Mouse (Mus musculus): ENCODE measurements around the gene Dennd2a. TPM values are rescaled to one million over a fixed set of nuclear protein-coding genes. Genes with fewer than 3 reads are reported as not detected.
A peak's percentile ranks its signal among the peaks of the same experiment; 100 is the strongest.

Dennd2a gene
- polyA plus RNA-seq, 1 experiment from 2014 or later = 14.2 TPM

- 0 out of 2 replicates have a peak, but pooled peaks cover 4% of the 10 kb centered on the region for H3K36me3 ChIP-seq
- no peak for ATAC-seq (replicated peaks)
- no peaks in the 10 kb centered on the region for H3K27me3 ChIP-seq
- peaks cover 31% of the 10 kb centered on the region for H3K4me1 ChIP-seq
- H3K4me2 ChIP-seq (replicated peaks) = no peak overlapping the region
- 79% methylated on average over 8 of the region's 8 CpGs for WGBS
- no peak overlapping the region for H3K4me3 ChIP-seq
- no peaks in the 10 kb centered on the region for H3K9me3 ChIP-seq
- H3K27ac ChIP-seq (replicated peaks) = no peak overlapping the region
- no peak overlapping the region for H3K9ac ChIP-seq (replicated peaks)
Observed at GRCm38 (mm10) chr6:39551981-39552636, 5.6 kb downstream of the Dennd2a start.

GRCm38 (mm10) chr6:39548030-39548429, 9.6 kb downstream of the Dennd2a start:
- Histone ChIP-seq H3K9ac (replicated peaks) (no peak overlapping the region), H3K4me3 (no peak overlapping the region), H3K4me2 (replicated peaks) (no peak overlapping the region), H3K27ac (replicated peaks) (no peak overlapping the region), H3K36me3 (0 out of 2 replicates have a peak, but pooled peaks cover 4% of the 10 kb centered on the region), H3K27me3 (no peaks in the 10 kb centered on the region), H3K4me1 (peaks cover 26% of the 10 kb centered on the region), H3K9me3 (no peaks in the 10 kb centered on the region)
- 74% methylated on average over 5 of the region's 5 CpGs for WGBS
- no peak for ATAC-seq (replicated peaks)

GRCm38 (mm10) chr6:39545474-39545873, 12.2 kb downstream of the Dennd2a start:
- no peak for ATAC-seq (replicated peaks)
- Histone ChIP-seq H3K4me1 (peaks cover 35% of the 10 kb centered on the region), H3K27ac (replicated peaks) (no peak overlapping the region)

GRCm38 (mm10) chr6:39543769-39544420, 13.8 kb downstream of the Dennd2a start:
- Histone ChIP-seq H3K4me1 (peaks cover 46% of the 10 kb centered on the region), H3K4me3 (no peak overlapping the region), H3K4me2 (replicated peaks) (no peak overlapping the region), H3K9me3 (no peaks in the 10 kb centered on the region), H3K36me3 (no peaks in the 10 kb centered on the region), H3K9ac (replicated peaks) (no peak overlapping the region), H3K27ac (replicated peaks) (peak overlapping the region; percentile 67), H3K27me3 (no peaks in the 10 kb centered on the region)
- peak; percentile 9; the same call in 1 of the 2 replicates for ATAC-seq (replicated peaks)
- WGBS = 32% methylated on average over 15 of the region's 15 CpGs

More at GRCm38 (mm10) chr6:39545474-39545873, 12.2 kb downstream of the Dennd2a start:
- no peaks in the 10 kb centered on the region for H3K27me3 ChIP-seq
- no peak overlapping the region for H3K4me2 ChIP-seq (replicated peaks)
- no peaks in the 10 kb centered on the region for H3K9me3 ChIP-seq
- no peak overlapping the region for H3K9ac ChIP-seq (replicated peaks)
- H3K36me3 ChIP-seq = no peaks in the 10 kb centered on the region
- no peak overlapping the region for H3K4me3 ChIP-seq
- WGBS = 83% methylated on average over 7 of the region's 7 CpGs

GRCm38 (mm10) chr6:39542631-39543597, 14.8 kb downstream of the Dennd2a start:
- H3K9ac ChIP-seq (replicated peaks) = no peak overlapping the region
- 19% methylated on average over 15 of the region's 15 CpGs for WGBS
- H3K27me3 ChIP-seq = no peaks in the 10 kb centered on the region
- ATAC-seq (replicated peaks) = peak; percentile 83
- peaks cover 46% of the 10 kb centered on the region for H3K4me1 ChIP-seq
- H3K36me3 ChIP-seq = no peaks in the 10 kb centered on the region
- H3K4me2 ChIP-seq (replicated peaks) = no peak overlapping the region
- no peaks in the 10 kb centered on the region for H3K9me3 ChIP-seq
- H3K4me3 ChIP-seq = no peak overlapping the region
- H3K27ac ChIP-seq (replicated peaks) = peak overlapping the region; percentile 67

- Histone ChIP-seq H3K4me1 (peaks cover 37% of the 10 kb centered on the region), H3K27ac (replicated peaks) (no peak overlapping the region)
- WGBS = 50% methylated on average over 2 of the region's 2 CpGs
Observed at GRCm38 (mm10) chr6:39540563-39540962, 17.1 kb downstream of the Dennd2a start.

GRCm38 (mm10) chr6:39539679-39540155, 17.9 kb downstream of the Dennd2a start:
- no peaks in the 10 kb centered on the region for H3K36me3 ChIP-seq
- H3K27ac ChIP-seq (replicated peaks) = no peak overlapping the region
- no peaks in the 10 kb centered on the region for H3K27me3 ChIP-seq
- H3K4me3 ChIP-seq = no peak overlapping the region
- ATAC-seq (replicated peaks) = 0 out of 2 replicates have a peak, but pooled peaks have one; percentile 37
- 23% methylated on average over 7 of the region's 7 CpGs for WGBS
- peaks cover 37% of the 10 kb centered on the region for H3K4me1 ChIP-seq
- no peak overlapping the region for H3K4me2 ChIP-seq (replicated peaks)
- no peaks in the 10 kb centered on the region for H3K9me3 ChIP-seq
- H3K9ac ChIP-seq (replicated peaks) = no peak overlapping the region

More at GRCm38 (mm10) chr6:39540563-39540962, 17.1 kb downstream of the Dennd2a start:
- Histone ChIP-seq H3K4me3 (no peak overlapping the region), H3K9ac (replicated peaks) (no peak overlapping the region), H3K36me3 (no peaks in the 10 kb centered on the region), H3K4me2 (replicated peaks) (no peak overlapping the region), H3K9me3 (no peaks in the 10 kb centered on the region), H3K27me3 (no peaks in the 10 kb centered on the region)
- ATAC-seq (replicated peaks) = no peak

GRCm38 (mm10) chr6:39538227-39538626, 19.4 kb downstream of the Dennd2a start:
- H3K4me3 ChIP-seq = no peak overlapping the region
- H3K4me2 ChIP-seq (replicated peaks) = no peak overlapping the region
- peaks cover 23% of the 10 kb centered on the region for H3K4me1 ChIP-seq
- no peak overlapping the region for H3K27ac ChIP-seq (replicated peaks)
- ATAC-seq (replicated peaks) = no peak
- 83% methylated on average over 8 of the region's 8 CpGs for WGBS
- H3K27me3 ChIP-seq = no peaks in the 10 kb centered on the region
- no peaks in the 10 kb centered on the region for H3K36me3 ChIP-seq
- no peak overlapping the region for H3K9ac ChIP-seq (replicated peaks)
- H3K9me3 ChIP-seq = no peaks in the 10 kb centered on the region

- WGBS = 91% methylated on average over 5 of the region's 5 CpGs
- no peaks in the 10 kb centered on the region for H3K9me3 ChIP-seq
- H3K9ac ChIP-seq (replicated peaks) = no peak overlapping the region
- H3K4me1 ChIP-seq = peaks cover 15% of the 10 kb centered on the region
- H3K27me3 ChIP-seq = no peaks in the 10 kb centered on the region
- no peaks in the 10 kb centered on the region for H3K36me3 ChIP-seq
- no peak overlapping the region for H3K4me2 ChIP-seq (replicated peaks)
- no peak overlapping the region for H3K4me3 ChIP-seq
- no peak for ATAC-seq (replicated peaks)
- no peak overlapping the region for H3K27ac ChIP-seq (replicated peaks)
Observed at GRCm38 (mm10) chr6:39537276-39537675, 20.4 kb downstream of the Dennd2a start.

GRCm38 (mm10) chr6:39536621-39537020, 21.0 kb downstream of the Dennd2a start:
- Histone ChIP-seq H3K9ac (replicated peaks) (no peak overlapping the region), H3K27me3 (no peaks in the 10 kb centered on the region), H3K9me3 (no peaks in the 10 kb centered on the region), H3K4me1 (peaks cover 15% of the 10 kb centered on the region), H3K4me2 (replicated peaks) (no peak overlapping the region), H3K36me3 (no peaks in the 10 kb centered on the region), H3K4me3 (no peak overlapping the region), H3K27ac (replicated peaks) (no peak overlapping the region)
- ATAC-seq (replicated peaks) = no peak
- WGBS = 77% methylated on average over 1 of the region's 1 CpGs

GRCm38 (mm10) chr6:39534944-39535343, 22.7 kb downstream of the Dennd2a start:
- ATAC-seq (replicated peaks) = no peak
- H3K4me3 ChIP-seq = no peak overlapping the region
- no peak overlapping the region for H3K9ac ChIP-seq (replicated peaks)
- no peaks in the 10 kb centered on the region for H3K9me3 ChIP-seq
- H3K27ac ChIP-seq (replicated peaks) = no peak overlapping the region
- H3K27me3 ChIP-seq = no peaks in the 10 kb centered on the region
- H3K4me2 ChIP-seq (replicated peaks) = no peak overlapping the region
- peaks cover 6% of the 10 kb centered on the region for H3K4me1 ChIP-seq
- H3K36me3 ChIP-seq = no peaks in the 10 kb centered on the region
